ENCODE assay signal across 13 mouse cellular contexts in the genomic region with DNA sequence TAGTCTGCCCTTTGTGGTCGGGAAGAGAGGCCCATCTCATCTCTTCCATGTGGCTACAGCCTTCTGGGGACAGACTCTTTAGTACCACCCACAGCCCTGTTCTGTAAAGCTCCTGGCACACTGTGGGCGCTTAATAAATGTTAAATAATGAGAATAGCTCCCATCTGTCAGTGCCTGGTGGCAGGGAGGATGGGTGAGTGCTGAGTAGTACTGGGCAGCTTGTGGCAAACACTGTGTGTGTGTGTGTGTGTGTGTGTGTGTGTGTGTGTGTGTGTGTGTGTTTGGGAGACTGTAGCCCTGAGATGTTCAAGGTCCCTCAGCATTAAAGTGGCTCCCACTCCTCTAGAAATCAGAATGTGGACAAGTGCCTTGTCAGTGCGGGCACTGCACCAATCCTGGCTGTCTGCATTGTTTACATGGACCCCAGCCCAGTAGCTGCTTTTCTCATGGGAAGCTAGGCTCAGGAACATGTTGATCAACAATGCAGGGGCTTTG.
A peak's percentile ranks its signal among the peaks of the same experiment; 100 is the strongest.
DNase-seq lines count a peak whose midpoint lies in the region; ATAC-seq and TF ChIP-seq lines count a peak whose summit lies in the region.
"Had no signal": no experiment of that assay in that cellular context is flagged by ENCODE, and none has a peak within 500 bp of the region (broad histone marks: within the 10 kb centered on the region; RNA-seq: fewer than 3 reads in every experiment).

No protein-coding gene starts in this region.

- H3K27me3 ChIP-seq in forebrain, embryonic 13.5 days = no peaks in the 10 kb centered on the region
- no peaks in the 10 kb centered on the region for H3K27me3 ChIP-seq in forebrain, embryonic 11.5 days (ENCODE audit: control insufficient read depth, insufficient read depth, low read length)
- no peaks in the 10 kb centered on the region for H3K27me3 ChIP-seq in intestine, postnatal 0 days (replicated peaks; ENCODE audit: control insufficient read depth, insufficient read depth, low read length)
- H3K27me3 ChIP-seq: limb, embryonic 15.5 days had no signal

- H3K9ac ChIP-seq in forebrain, embryonic 13.5 days = no peak overlapping the region
- H3K9ac ChIP-seq in forebrain, embryonic 11.5 days (ENCODE audit: low read length) = no peak overlapping the region
- H3K9ac ChIP-seq in intestine, postnatal 0 days (ENCODE audit: low read depth, low read length) = no peak overlapping the region
- H3K9ac ChIP-seq: limb, embryonic 15.5 days had no signal

- no peak for TF ChIP-seq CTCF in intestine, postnatal 0 days (IDR thresholded peaks at IDR 0.05; ENCODE audit: low read depth)

- no peaks in the 10 kb centered on the region for H3K36me3 ChIP-seq in forebrain, embryonic 13.5 days (ENCODE audit: poor library complexity, severe bottlenecking)
- H3K36me3 ChIP-seq in forebrain, embryonic 11.5 days (ENCODE audit: control insufficient read depth, insufficient read depth, low read length) = no peaks in the 10 kb centered on the region
- no peaks in the 10 kb centered on the region for H3K36me3 ChIP-seq in intestine, postnatal 0 days (ENCODE audit: control insufficient read depth, insufficient read depth)
- H3K36me3 ChIP-seq: heart, embryonic 10.5 days; limb, embryonic 15.5 days had no signal

- DNase-seq in forebrain, embryonic 11.5 days (ENCODE audit: low spot score) = no peak
- DNase-seq in left cerebral cortex, postnatal 4 days = peak; percentile 60
- DNase-seq in left cerebral cortex, adult 18-20 months (ENCODE audit: low spot score in 2 of 2) = no peak
- DNase-seq in cerebellum, postnatal 10 days = peak; percentile 76 to 81
- peak; percentile 71 to 87 for DNase-seq in layer of hippocampus, postnatal 14 days (ENCODE audit: low spot score in 2 of 2)
- DNase-seq in thymus, adult 18-20 months = no peak
- DNase-seq: kidney, adult 8-10 months; lung, postnatal 4 days had no signal

- WGBS in forebrain, embryonic 13.5 days = 73% methylated on average over 3 of the region's 3 CpGs
- 82% methylated on average over 3 of the region's 3 CpGs for WGBS in forebrain, embryonic 11.5 days
- WGBS in intestine, postnatal 0 days = 66% methylated on average over 3 of the region's 3 CpGs

- no peak overlapping the region for H3K27ac ChIP-seq in forebrain, embryonic 13.5 days
- no peak overlapping the region for H3K27ac ChIP-seq in forebrain, embryonic 11.5 days (ENCODE audit: low read depth, low read length)
- no peak overlapping the region for H3K27ac ChIP-seq in intestine, postnatal 0 days (ENCODE audit: low read depth, low read length)
- H3K27ac ChIP-seq: heart, embryonic 10.5 days; limb, embryonic 15.5 days had no signal

- no peaks in the 10 kb centered on the region for H3K9me3 ChIP-seq in forebrain, embryonic 13.5 days (replicated peaks)
- no peaks in the 10 kb centered on the region for H3K9me3 ChIP-seq in forebrain, embryonic 11.5 days (ENCODE audit: control insufficient read depth, low read length)
- no peaks in the 10 kb centered on the region for H3K9me3 ChIP-seq in intestine, postnatal 0 days (ENCODE audit: control insufficient read depth)
- H3K9me3 ChIP-seq: heart, embryonic 10.5 days; limb, embryonic 15.5 days had no signal

- H3K4me3 ChIP-seq in forebrain, embryonic 13.5 days = no peak overlapping the region
- no peak overlapping the region for H3K4me3 ChIP-seq in forebrain, embryonic 11.5 days (ENCODE audit: low read depth, low read length)
- H3K4me3 ChIP-seq in intestine, postnatal 0 days (ENCODE audit: low read depth, low read length) = no peak overlapping the region
- H3K4me3 ChIP-seq: erythroblast, embryonic 14.5 days; heart, embryonic 10.5 days; limb, embryonic 15.5 days had no signal

- 0 out of 2 replicates have a peak, but pooled peaks cover 6% of the 10 kb centered on the region for H3K4me1 ChIP-seq in forebrain, embryonic 13.5 days
- no peaks in the 10 kb centered on the region for H3K4me1 ChIP-seq in forebrain, embryonic 11.5 days (replicated peaks; ENCODE audit: control insufficient read depth, insufficient read depth, low read length)
- no peaks in the 10 kb centered on the region for H3K4me1 ChIP-seq in intestine, postnatal 0 days (replicated peaks; ENCODE audit: control insufficient read depth, insufficient read depth, low read length)
- H3K4me1 ChIP-seq: limb, embryonic 15.5 days had no signal

- peak; percentile 90 for ATAC-seq in forebrain, embryonic 13.5 days
- no peak for ATAC-seq in forebrain, embryonic 11.5 days (replicated peaks; ENCODE audit: low FRiP score)
- no peak for ATAC-seq in intestine, postnatal 0 days

- intact Hi-C loops in left cerebral cortex, postnatal 4 days (cut with DNase I) = no loop called here

- H3K4me2 ChIP-seq in forebrain, embryonic 13.5 days = no peak overlapping the region
- H3K4me2 ChIP-seq in forebrain, embryonic 11.5 days (ENCODE audit: low read depth, low read length, severe bottlenecking) = no peak overlapping the region
- H3K4me2 ChIP-seq in intestine, postnatal 0 days (replicated peaks; ENCODE audit: low read depth) = no peak overlapping the region
- H3K4me2 ChIP-seq: limb, embryonic 15.5 days had no signal

Comparison
In these comparisons a context has a peak if more than half of its experiments do, and no peak if none do; other contexts are left out.
1. DNase-seq: peak in left cerebral cortex, postnatal 4 days (single experiment), cerebellum, postnatal 10 days (2 of 2) and layer of hippocampus, postnatal 14 days (2 of 2); none in forebrain, embryonic 11.5 days (single experiment), left cerebral cortex, adult 18-20 months (0 of 2) and thymus, adult 18-20 months (0 of 2).